Mouse (Mus musculus): ENCODE measurements around the gene Dmbt1.
"Not testable (repeated sequence)": the region's sequence is repeated elsewhere in the genome, so short reads cannot be mapped to it uniquely, and the experiment has no call there.

The Dmbt1 gene

DNA sequence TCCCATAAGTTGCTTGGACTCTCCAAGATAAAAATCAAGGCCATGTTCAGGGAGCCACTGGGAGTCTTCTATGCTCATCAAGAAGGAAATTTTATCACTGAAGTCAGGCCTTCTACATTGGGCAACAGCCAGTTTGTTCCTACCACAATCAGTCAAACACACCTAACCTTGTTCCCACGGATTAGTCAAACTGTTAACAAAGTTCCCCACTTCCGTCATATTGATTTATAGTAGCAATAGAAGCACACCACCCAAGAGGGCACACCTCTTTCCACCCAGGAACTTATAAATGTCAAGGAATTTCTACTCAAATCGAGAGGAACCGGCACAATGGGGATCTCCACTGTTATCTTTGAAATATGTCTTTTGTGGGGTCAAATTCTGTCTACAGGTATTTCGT lies at the start of gene Dmbt1:
Dmbt1 (plus strand) TSS at position 299 of the 400 bp plus-strand sequence.
- no peak for DNase-seq (ENCODE audit: low read depth)

DNA sequence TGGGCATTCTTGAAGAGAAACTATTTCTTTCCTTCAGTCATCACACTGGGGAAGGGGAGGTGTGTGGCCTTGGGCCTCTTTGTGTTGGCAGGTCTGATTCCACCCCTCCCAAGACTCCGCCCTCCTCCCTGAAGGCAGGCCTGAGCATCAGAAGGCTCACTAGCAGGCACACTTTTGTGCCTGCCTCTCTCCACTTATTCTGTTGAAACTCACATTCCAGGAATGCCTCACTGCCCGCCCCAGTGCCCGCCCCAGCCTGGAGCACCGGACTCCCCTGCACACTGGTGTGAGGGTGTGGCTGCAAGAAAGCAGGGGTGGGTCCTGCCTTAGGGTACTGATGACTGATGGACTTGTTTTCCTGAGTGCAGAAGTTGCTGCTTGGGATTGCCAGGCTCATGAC lies 49.5 kb upstream of the Dmbt1 start:
- DNase-seq (ENCODE audit: low read depth), result no peak

DNA sequence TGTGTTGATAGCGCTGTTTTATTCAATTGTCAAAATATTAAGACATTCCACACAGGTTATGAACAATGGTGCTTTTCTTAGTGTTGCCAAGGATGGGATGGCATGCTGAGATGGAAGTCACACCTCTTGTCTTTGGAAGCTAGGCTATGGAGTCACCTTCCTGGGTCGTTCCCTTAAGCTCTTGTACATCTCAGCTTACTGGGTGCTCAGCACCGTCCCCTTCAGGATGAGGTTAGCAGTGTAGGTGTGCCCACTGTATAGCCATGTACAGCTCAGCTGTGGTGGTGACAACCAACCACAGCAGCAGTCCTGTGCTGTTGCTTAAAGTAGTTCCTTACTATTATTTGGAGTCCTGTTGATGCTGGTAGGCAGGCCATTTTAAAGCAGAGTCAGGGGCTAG lies 49.0 kb upstream of the Dmbt1 start:
- no peak for DNase-seq (ENCODE audit: low read depth)

DNA sequence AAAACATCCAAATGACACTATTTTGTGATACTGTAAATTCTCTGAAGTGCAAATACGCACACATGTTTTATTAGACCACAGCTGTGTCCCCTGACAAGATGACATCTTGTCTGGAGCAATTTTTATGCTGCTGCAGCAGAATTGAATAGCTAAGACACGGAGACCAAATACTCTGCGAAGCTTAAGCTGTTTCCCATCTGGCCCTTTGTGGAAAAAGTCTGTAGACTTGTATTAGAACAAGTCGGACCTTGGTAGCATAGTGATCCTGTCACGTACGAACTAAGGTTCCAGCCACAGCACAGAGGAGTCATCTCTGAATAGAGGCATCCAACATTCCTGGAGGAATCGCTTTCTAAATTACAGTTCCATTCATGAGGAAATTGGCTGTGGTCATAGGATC lies 47.6 kb upstream of the Dmbt1 start:
- DNase-seq (ENCODE audit: low read depth), result no peak

DNA sequence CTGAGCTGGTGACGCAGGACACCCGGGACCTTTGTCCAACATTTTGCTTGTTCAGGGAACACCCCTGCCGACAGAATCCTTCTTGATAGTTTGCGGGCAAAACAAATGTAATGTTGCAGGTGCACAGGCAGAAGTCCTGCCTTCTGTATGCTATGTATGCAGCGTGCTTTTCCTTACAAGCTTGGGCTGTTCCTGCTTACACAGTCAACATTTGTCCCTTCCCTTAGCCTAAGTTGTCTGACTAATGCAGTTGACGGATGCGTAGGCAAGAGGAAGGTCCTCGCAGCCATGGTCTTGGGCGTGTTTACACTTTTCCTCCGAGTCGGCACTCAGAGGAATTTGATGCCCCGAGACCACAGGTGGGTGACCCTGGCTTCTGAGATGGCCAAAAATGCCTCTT lies 46.7 kb upstream of the Dmbt1 start:
- DNase-seq (ENCODE audit: low read depth), result no peak

DNA sequence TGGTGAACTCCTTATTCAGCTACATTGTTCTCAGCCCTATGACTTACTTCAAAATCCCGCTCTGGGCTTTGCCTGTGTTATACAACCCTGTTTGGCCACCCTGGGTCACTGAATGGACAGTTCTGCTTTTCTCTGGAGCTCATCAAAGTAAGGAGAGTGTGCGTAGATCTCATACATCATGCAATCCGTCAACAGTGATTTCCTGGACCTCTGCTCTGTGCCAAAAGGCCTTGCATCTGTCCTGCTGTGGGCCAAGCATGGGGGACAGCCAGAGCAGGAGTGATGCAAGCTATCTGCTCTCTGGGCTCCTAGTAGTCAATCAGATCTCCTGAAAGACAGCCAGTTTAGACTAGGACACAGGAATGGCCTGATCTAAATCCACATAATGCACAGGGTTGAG lies 46.1 kb upstream of the Dmbt1 start:
- no peak for DNase-seq (ENCODE audit: low read depth)

DNA sequence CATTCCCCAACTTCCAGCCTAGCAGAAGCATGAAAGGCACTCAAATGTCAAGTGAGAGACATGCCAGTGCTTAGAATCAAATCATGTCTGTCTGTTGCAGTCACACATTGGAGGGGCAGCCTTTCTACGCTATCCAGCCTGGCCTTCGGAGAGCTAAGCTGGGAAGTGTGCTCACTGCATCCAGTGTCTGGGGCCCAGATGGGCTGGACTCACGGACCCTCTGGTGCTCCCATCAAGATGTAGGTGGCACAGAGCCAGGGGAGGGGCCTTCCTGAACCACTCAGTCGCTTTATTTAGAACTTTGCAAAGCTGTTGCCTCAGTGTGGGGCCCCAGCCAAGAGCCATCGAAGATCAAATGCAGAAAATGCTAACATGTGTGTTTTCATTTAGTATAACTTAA lies 43.7 kb upstream of the Dmbt1 start:
- DNase-seq (ENCODE audit: low read depth), result no peak

DNA sequence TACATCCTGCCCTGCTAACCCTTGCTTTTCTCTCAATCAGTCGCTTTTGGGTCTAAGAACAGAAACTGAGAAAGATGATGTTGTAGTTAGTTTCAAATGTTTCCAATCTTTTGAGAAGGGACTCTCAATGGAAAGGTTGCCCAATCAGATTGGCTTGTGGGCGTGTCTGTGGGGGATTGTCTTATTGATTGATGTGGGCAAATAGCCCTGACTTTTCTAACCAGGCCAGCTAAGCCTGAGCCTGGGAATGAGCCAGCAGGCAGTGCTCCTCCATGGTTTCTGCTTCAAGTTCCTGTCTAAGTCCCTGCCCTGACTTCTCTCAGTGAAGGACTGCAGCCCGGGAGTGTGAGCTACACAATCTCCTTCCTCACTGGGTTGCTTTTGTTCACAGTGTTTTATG lies 42.5 kb upstream of the Dmbt1 start:
- no peak for DNase-seq (ENCODE audit: low read depth)

DNA sequence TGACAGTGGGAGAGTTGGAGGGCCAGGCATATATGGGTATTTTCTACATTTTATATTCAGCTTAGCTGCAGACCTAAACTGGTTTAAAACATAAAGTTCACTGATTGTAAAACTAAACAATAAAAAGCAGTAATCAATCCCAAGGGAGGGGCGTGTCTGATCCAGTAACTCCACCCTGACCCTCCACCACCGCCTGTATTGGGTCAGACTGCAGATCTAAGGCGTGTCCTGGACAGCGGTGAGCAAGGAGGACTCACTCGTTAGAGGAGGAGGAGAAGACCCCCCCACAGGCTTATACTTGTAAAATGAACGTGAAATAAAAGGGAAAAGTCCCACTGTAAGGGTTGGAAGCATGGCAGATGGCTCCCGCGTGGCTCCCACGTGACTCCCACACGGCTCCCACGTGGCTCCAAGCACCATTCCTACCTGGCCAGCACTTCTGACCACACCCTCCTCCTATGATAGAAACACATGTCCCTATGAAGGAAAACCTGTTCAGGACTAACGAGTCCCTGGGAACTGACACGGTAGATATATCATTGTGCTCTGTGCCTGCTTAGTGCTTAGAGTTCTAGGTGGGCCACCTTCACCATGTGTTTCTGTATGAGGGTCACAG lies 40.6 kb upstream of the Dmbt1 start:
- no peak for DNase-seq (ENCODE audit: low read depth)

DNA sequence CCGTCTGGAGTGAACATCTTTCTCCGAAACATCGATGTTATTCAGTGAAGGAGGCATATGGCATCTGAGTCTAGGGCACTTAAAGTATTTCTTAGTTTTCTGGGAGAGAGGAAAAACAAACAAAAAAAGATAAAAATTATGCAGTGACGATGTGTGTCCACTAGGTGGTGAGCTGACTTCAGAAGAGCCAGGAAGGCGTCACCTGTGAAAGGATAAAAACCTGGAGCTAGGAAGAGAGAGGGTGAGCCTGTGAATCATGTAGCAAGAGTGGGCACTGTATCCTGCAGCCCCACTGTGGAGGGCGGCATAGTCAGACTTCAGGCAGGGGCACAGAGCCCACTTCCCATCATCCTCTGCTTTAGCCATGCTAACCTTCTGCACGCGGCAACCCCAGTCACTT lies 37.9 kb upstream of the Dmbt1 start:
- DNase-seq (ENCODE audit: low read depth), result peak; percentile 51

DNA sequence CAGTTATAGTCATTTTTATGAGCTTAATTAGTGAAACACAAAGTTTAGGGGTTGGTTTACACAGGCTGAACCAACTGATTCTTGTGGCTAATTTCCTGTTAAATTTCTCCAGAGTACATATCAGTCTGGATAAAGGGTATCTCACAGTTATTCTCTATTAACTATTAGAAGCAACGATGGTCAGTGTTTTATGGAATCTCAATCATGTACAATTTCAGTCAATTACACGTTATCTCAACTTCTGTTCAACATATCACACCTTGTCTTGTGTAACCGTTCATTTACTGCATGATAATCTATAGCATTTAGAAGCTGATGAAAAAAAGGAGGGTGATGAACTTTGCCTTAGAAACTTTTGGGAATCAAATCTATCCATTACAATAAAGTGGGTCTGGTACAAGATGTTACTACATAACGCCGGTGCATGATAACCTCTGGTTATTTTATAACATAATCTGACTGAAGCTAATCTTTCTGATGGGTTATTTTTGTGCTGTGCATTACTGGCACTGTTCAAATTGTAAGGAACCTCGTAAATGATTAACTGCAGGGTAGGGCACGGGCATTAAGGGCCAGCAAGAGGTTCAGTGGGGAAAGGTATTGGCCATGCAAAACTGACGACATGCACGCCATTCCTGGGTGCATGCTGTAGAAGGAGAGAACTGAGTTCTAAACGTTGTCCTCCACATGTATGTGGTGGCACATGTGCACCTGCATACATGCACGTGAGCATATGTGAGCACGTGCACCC lies 29.7 kb upstream of the Dmbt1 start:
- no peak for DNase-seq (ENCODE audit: low read depth)

DNA sequence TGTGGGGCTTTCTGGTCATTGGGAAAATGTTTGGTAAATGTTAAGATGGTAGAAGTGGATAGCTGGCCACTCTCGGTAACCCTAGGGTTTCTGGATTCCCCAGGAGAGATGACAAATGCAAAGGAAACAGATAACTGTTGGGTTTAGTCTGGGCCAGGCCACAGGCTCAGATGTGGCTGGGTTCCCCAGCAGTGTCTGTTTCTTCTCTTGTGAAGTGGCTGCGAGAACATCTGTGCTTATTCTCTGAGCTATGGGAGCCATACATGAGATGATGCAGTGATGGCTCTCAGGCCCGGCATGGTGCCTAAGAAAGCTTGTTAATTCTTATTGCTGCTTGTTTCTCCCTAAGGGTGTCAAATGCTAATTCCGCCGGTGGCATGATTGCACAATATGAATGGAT lies 27.8 kb upstream of the Dmbt1 start:
- no peak for DNase-seq (ENCODE audit: low read depth)

DNA sequence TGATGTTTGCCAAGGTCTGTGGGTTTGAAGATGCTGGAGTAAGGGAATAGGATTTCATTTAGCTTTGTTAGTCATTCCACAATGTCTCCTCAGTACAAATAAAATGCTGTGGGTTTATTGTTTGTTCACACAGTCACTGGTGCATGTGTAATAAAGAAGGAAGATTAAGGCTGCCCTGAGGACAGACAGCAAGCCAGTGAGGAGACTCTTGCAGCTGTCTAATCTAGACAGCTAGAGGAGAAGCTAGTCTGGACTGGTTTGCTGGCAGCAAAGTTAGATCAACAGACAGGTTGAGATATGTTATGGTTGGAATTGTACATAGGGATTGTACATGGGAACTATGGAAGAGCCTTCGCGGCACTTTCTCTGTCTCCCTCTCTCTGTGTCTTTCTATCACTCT lies 24.6 kb upstream of the Dmbt1 start:
- no peak for DNase-seq (ENCODE audit: low read depth)

DNA sequence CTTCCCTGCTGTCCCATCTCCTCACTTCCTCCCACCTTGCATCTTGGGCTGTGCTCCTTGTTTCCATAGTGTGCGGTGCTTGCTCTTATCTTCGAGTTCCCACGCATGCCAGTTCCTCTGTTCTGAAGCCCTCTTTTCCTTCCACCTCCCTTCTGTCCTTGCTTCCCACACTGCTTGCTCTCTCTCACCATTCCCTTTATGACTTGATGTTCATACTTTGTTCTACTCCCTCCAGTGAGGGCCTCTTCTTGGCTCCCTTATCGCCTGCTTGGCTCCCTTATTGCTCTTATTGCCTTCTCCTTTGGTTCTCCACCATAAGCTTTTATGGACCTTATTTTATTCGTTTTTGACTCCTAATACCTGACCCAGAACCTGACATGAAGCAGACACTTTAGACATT lies 22.7 kb upstream of the Dmbt1 start:
- no peak for DNase-seq (ENCODE audit: low read depth)

DNA sequence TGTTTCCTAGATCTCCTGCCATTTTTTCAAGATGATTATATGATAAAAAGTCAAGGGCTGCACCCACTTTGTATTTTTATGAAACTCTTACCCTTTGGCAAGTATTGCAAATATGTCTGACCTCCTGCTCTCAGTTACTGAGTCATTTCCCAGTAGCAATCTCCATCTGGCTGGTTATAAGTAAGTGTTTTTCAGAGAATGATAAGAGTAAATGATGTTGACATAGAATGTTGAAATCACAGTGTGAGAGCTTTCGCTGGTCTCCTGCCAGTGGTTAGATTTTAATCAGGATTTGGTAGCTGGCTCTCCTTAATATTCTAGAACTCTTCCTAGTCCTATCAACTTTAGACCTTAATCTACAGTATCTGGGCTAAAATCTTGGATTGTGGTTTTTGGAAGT lies 20.0 kb upstream of the Dmbt1 start:
- no peak for DNase-seq (ENCODE audit: low read depth)

DNA sequence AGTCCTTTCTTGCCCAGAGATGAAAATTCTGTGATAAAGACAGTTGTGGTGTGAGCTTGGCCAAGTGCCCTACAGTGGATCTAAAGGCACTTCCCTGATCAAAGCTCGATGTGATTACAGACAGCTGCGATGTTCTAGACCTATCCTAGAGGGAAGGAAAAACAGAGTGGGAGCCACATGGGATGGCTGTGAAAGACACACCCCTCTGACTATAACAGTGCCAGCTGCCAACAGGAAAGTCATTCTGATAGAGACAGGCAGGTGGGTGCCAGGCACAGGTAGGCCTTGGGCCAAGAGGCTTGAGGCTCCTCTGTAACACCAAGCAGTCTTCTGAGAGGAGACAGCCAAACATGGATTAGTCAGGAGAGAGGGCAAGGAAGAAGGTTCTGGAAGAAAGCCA lies 12.7 kb upstream of the Dmbt1 start:
- no peak for DNase-seq (ENCODE audit: low read depth)

DNA sequence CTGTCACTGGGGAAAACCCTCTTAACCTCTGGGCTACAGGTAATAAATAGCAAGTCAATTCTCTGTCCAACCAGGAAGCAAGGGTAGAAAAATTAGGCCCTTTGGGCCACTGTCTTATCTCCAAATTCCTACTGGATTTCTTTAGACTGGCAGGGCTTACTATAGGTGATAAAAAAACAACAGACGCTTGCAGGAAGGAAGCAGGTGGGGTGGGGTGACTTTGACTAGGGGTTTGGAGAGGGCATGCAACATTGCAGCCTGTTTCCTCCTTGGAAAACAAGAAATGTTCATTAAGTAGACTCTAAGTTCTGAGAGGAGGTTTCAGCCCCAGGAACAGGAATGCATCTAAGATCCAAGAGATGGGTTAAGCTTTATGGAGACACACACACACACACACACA lies 7.0 kb upstream of the Dmbt1 start:
- DNase-seq (ENCODE audit: low read depth), result no peak

DNA sequence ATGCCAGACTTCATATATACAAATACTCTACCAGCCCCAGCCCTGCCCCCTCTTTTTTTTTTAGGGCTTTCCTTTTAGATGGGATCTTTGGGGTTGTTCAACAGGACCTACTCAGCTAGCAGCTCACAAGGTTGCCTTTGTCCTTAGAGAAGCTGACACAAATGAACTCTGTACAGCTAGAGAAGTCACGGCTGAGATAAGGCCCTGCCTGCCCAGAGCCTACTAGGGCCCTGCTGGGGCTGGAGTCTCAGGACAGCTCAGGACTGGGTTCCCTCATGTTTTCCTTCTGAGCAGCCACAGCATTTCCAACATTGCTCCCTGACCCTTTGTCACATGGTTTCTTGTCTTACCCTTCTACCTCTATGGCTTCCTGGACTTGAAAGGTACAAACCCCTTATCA lies 4.3 kb upstream of the Dmbt1 start:
- no peak for DNase-seq (ENCODE audit: low read depth)

DNA sequence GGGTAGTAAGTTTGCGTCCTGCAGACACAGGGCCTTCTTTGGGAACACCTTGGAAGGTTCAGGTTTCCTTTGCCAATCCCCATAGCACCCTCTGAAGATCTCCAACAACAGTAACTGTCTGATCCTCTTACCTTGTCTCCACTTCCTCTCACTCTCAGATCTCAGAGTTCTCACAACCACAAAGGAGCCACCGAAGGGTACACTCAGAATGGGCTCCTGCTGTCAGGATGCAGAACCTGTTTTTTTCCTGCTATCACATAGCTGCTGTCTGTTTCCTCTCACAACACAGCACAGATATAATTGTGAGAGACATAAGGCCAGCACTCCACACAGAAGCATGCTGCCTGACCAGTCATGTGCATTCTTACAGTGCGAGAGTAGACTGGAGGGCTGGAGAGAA lies 4.5 kb downstream of the Dmbt1 start:
- DNase-seq (ENCODE audit: low read depth), result peak; percentile 56

DNA sequence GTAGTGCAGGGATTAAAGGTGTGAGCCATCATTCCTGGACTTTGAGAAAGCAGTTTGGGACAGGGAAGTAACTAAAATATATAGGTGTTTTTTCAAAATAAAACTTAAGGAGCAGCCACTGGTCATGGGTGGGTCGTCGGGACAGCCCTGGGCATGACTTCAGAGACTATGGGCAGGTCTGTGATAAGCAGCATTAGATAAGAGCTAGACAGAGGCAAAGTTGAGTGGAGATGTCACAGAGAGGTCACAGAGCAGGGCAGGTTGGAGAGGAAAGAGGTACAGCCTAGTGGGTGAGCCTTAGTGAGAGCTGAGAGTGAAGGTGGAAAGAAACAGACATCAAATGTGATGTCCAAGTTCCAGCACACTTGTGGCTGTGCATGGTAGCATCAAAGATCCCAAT lies 5.2 kb downstream of the Dmbt1 start:
- DNase-seq (ENCODE audit: low read depth), result no peak

DNA sequence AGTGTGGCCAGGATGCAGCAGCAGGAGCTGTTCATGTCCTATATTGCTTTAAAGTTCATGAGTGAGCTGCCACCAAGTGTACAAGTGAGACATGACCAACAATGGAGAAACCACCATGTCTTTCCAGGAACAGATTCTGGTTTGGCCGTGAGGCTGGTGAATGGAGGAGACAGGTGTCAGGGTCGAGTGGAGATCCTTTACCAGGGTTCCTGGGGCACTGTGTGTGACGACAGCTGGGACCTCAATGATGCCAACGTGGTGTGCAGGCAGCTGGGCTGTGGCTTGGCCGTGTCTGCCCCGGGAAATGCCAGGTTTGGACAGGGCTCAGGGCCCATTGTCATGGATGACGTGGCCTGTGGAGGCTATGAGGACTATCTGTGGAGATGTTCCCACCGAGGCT lies 8.9 kb downstream of the Dmbt1 start:
- DNase-seq (ENCODE audit: low read depth), result not testable (repeated sequence)

DNA sequence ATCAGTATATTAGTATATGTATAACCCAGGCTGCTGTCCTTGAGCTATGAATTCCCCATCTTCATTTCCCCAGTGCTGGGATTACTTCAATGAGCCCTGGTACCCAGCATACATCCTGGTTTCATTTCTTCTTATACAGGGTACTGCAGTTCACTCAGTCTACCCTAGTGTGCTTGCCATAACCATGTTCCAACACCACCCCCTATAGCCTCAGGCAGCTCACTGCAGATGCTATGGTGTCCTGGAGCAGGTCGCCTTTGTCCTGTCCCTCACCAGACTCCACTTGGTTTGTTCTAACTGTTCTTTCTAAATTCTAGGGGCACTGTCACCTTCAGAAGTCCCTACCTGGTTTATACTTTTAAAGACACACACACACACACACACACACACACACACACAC lies 10.8 kb downstream of the Dmbt1 start:
- DNase-seq (ENCODE audit: low read depth), result peak; percentile 45

DNA sequence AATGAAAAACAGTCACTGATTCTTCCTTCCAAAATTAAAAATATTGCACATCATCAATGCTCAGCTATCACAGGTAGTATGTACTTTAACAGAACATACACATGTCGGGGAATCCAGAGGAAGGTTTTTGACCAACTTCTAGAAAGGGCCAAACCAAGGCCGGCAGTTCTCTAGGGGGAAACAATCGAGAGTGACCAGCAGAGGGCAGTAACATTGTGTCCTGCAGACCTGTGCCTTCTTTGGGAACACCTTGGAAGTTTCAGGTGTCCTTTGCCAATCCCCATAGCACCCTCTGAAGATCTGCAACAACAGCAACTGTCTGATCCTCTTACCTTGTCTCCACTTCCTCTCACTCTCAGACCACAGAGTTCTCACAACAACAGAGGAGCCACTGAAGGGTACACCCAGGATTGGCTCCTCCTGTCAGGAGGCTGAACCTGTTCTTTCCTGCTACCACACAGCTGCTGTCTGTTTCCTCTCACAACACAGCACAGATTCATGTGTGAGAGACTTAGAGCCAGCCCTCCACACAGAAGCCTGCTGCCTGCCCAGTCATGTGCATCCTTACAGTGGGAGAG lies 13.5 kb downstream of the Dmbt1 start:
- peak; percentile 69 for DNase-seq (ENCODE audit: low read depth)

DNA sequence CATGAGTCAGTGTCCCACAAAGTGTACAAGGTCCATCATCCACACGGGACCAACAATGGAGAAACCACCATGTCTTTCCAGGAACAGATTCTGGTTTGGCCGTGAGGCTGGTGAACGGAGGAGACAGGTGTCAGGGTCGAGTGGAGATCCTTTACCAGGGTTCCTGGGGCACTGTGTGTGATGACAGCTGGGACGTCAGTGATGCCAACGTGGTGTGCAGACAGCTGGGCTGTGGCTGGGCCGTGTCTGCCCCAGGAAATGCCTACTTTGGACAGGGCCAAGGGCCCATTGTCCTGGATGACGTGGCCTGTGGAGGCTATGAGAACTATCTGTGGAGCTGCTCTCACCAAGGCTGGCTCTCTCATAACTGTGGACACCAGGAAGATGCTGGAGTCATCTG lies 18.0 kb downstream of the Dmbt1 start:
- not testable (repeated sequence) for DNase-seq (ENCODE audit: low read depth)
